Mouse (Mus musculus): ENCODE data around the gene Chat. TPM values are rescaled to one million over a fixed set of nuclear protein-coding genes. Genes with fewer than 3 reads are reported as not detected.
"Not testable (repeated sequence)": the region's sequence is repeated elsewhere in the genome, so short reads cannot be mapped to it uniquely, and the experiment has no call there.

Gene Chat
- polyA plus RNA-seq, 1 experiment from 2014 or later: not detected

- Histone ChIP-seq H3K36me3 (no peaks in the 10 kb centered on the region), H3K4me1 (replicated peaks) (no peaks in the 10 kb centered on the region), H3K27ac (no peak overlapping the region), H3K9me3 (replicated peaks) (no peaks in the 10 kb centered on the region), H3K4me3 (replicated peaks) (no peak overlapping the region), H3K27me3 (0 out of 2 replicates have a peak, but pooled peaks cover 4% of the 10 kb centered on the region), H3K4me2 (no peak overlapping the region), H3K9ac (no peak overlapping the region)
- ATAC-seq (ENCODE audit: low read depth) (no peak), DNase-seq (no peak)
- WGBS (ENCODE audit: insufficient replicate concordance): 53% methylated on average over 6 of the region's 6 CpGs
Observed at GRCm38 (mm10) chr14:32446989-32447388, 18.8 kb downstream of the Chat start.

GRCm38 (mm10) chr14:32443446-32443845, 22.3 kb downstream of the Chat start:
- Histone ChIP-seq H3K36me3 (no peaks in the 10 kb centered on the region), H3K9ac (no peak overlapping the region), H3K27ac (no peak overlapping the region), H3K4me3 (replicated peaks) (no peak overlapping the region), H3K4me1 (replicated peaks) (no peaks in the 10 kb centered on the region), H3K4me2 (no peak overlapping the region), H3K9me3 (replicated peaks) (no peaks in the 10 kb centered on the region), H3K27me3 (0 out of 2 replicates have a peak, but pooled peaks cover 7% of the 10 kb centered on the region)
- no peak for ATAC-seq (ENCODE audit: low read depth)
- 31% methylated on average over 8 of the region's 8 CpGs for WGBS (ENCODE audit: insufficient replicate concordance)
- DNase-seq: no peak

- no peak overlapping the region for H3K4me2 ChIP-seq
- no peaks in the 10 kb centered on the region for H3K9me3 ChIP-seq (replicated peaks)
- ATAC-seq (ENCODE audit: low read depth): no peak
- 0 out of 2 replicates have a peak, but pooled peaks cover 7% of the 10 kb centered on the region for H3K27me3 ChIP-seq
- 23% methylated on average over 3 of the region's 3 CpGs for WGBS (ENCODE audit: insufficient replicate concordance)
- no peak for DNase-seq
- no peak overlapping the region for H3K9ac ChIP-seq
- no peak overlapping the region for H3K27ac ChIP-seq
- no peak overlapping the region for H3K4me3 ChIP-seq (replicated peaks)
- H3K36me3 ChIP-seq: no peaks in the 10 kb centered on the region
- H3K4me1 ChIP-seq (replicated peaks): no peaks in the 10 kb centered on the region
Observed at GRCm38 (mm10) chr14:32439744-32440143, 26.0 kb downstream of the Chat start.

- H3K36me3 ChIP-seq: no peaks in the 10 kb centered on the region
- H3K9ac ChIP-seq: no peak overlapping the region
- H3K4me3 ChIP-seq (replicated peaks): no peak overlapping the region
- 40% methylated on average over 5 of the region's 5 CpGs for WGBS (ENCODE audit: insufficient replicate concordance)
- no peak overlapping the region for H3K4me2 ChIP-seq
- no peak for DNase-seq
- H3K27ac ChIP-seq: no peak overlapping the region
- H3K27me3 ChIP-seq: 0 out of 2 replicates have a peak, but pooled peaks cover 7% of the 10 kb centered on the region
- H3K9me3 ChIP-seq (replicated peaks): no peaks in the 10 kb centered on the region
- ATAC-seq (ENCODE audit: low read depth): no peak
- no peaks in the 10 kb centered on the region for H3K4me1 ChIP-seq (replicated peaks)
Observed at GRCm38 (mm10) chr14:32439316-32439715, 26.5 kb downstream of the Chat start.

- Histone ChIP-seq H3K9ac (no peak overlapping the region), H3K4me1 (replicated peaks) (no peaks in the 10 kb centered on the region), H3K4me3 (replicated peaks) (no peak overlapping the region), H3K9me3 (replicated peaks) (no peaks in the 10 kb centered on the region), H3K36me3 (no peaks in the 10 kb centered on the region), H3K4me2 (no peak overlapping the region), H3K27me3 (0 out of 2 replicates have a peak, but pooled peaks cover 3% of the 10 kb centered on the region), H3K27ac (no peak overlapping the region)
- ATAC-seq (ENCODE audit: low read depth) (no peak), DNase-seq (no peak)
- WGBS (ENCODE audit: insufficient replicate concordance): 44% methylated on average over 5 of the region's 5 CpGs
Observed at GRCm38 (mm10) chr14:32437352-32437793, 28.4 kb downstream of the Chat start.

- no peak for ATAC-seq (ENCODE audit: low read depth)
Observed at GRCm38 (mm10) chr14:32429030-32429602, 36.7 kb downstream of the Chat start.

GRCm38 (mm10) chr14:32423946-32424345, 41.8 kb downstream of the Chat start:
- ATAC-seq (ENCODE audit: low read depth) (no peak), DNase-seq (no peak)
- WGBS (ENCODE audit: insufficient replicate concordance): 70% methylated on average over 7 of the region's 7 CpGs

More at GRCm38 (mm10) chr14:32429030-32429602, 36.7 kb downstream of the Chat start:
- Histone ChIP-seq H3K9ac (no peak overlapping the region), H3K36me3 (no peaks in the 10 kb centered on the region), H3K9me3 (replicated peaks) (no peaks in the 10 kb centered on the region), H3K27me3 (no peaks in the 10 kb centered on the region), H3K4me1 (replicated peaks) (no peaks in the 10 kb centered on the region), H3K4me3 (replicated peaks) (no peak overlapping the region), H3K27ac (no peak overlapping the region), H3K4me2 (no peak overlapping the region)
- no peak for DNase-seq
- 41% methylated on average over 8 of the region's 8 CpGs for WGBS (ENCODE audit: insufficient replicate concordance)

GRCm38 (mm10) chr14:32418747-32419146, 47.0 kb downstream of the Chat start:
- H3K9me3 ChIP-seq (replicated peaks): no peaks in the 10 kb centered on the region
- H3K4me1 ChIP-seq (replicated peaks): no peaks in the 10 kb centered on the region
- no peak overlapping the region for H3K27ac ChIP-seq
- H3K27me3 ChIP-seq: no peaks in the 10 kb centered on the region
- ATAC-seq (ENCODE audit: low read depth) (no peak), DNase-seq (no peak)
- no peak overlapping the region for H3K4me2 ChIP-seq
- no peaks in the 10 kb centered on the region for H3K36me3 ChIP-seq
- WGBS (ENCODE audit: insufficient replicate concordance): 75% methylated on average over 11 of the region's 11 CpGs
- no peak overlapping the region for H3K9ac ChIP-seq
- no peak overlapping the region for H3K4me3 ChIP-seq (replicated peaks)

More at GRCm38 (mm10) chr14:32423946-32424345, 41.8 kb downstream of the Chat start:
- H3K4me2 ChIP-seq: no peak overlapping the region
- no peaks in the 10 kb centered on the region for H3K4me1 ChIP-seq (replicated peaks)
- no peak overlapping the region for H3K9ac ChIP-seq
- H3K4me3 ChIP-seq (replicated peaks): no peak overlapping the region
- H3K9me3 ChIP-seq (replicated peaks): no peaks in the 10 kb centered on the region
- no peak overlapping the region for H3K27ac ChIP-seq
- no peaks in the 10 kb centered on the region for H3K36me3 ChIP-seq
- no peaks in the 10 kb centered on the region for H3K27me3 ChIP-seq

- H3K4me1 ChIP-seq (replicated peaks): no peaks in the 10 kb centered on the region
- no peaks in the 10 kb centered on the region for H3K9me3 ChIP-seq (replicated peaks)
- H3K36me3 ChIP-seq: no peaks in the 10 kb centered on the region
- H3K9ac ChIP-seq: no peak overlapping the region
- ATAC-seq (ENCODE audit: low read depth): no peak
- no peak for DNase-seq
- H3K4me3 ChIP-seq (replicated peaks): no peak overlapping the region
- H3K27me3 ChIP-seq: no peaks in the 10 kb centered on the region
- H3K4me2 ChIP-seq: no peak overlapping the region
- 67% methylated on average over 5 of the region's 5 CpGs for WGBS (ENCODE audit: insufficient replicate concordance)
- no peak overlapping the region for H3K27ac ChIP-seq
Observed at GRCm38 (mm10) chr14:32412075-32412474, 53.7 kb downstream of the Chat start.

- no peak overlapping the region for H3K9ac ChIP-seq
- no peaks in the 10 kb centered on the region for H3K36me3 ChIP-seq
Observed at GRCm38 (mm10) chr14:32410084-32410483, 55.7 kb downstream of the Chat start.

GRCm38 (mm10) chr14:32405399-32405798, 60.4 kb downstream of the Chat start:
- not testable (repeated sequence) for H3K27ac ChIP-seq; H3K9me3 ChIP-seq (replicated peaks); H3K4me1 ChIP-seq (replicated peaks); H3K9ac ChIP-seq; H3K27me3 ChIP-seq; ATAC-seq (ENCODE audit: low read depth); H3K36me3 ChIP-seq; H3K4me3 ChIP-seq (replicated peaks); H3K4me2 ChIP-seq; DNase-seq
- 24% methylated on average over 1 of the region's 1 CpGs for WGBS (ENCODE audit: insufficient replicate concordance)

More at GRCm38 (mm10) chr14:32410084-32410483, 55.7 kb downstream of the Chat start:
- WGBS (ENCODE audit: insufficient replicate concordance): 80% methylated on average over 5 of the region's 5 CpGs
- Histone ChIP-seq H3K27me3 (no peaks in the 10 kb centered on the region), H3K27ac (no peak overlapping the region), H3K4me2 (no peak overlapping the region), H3K9me3 (replicated peaks) (no peaks in the 10 kb centered on the region), H3K4me1 (replicated peaks) (no peaks in the 10 kb centered on the region), H3K4me3 (replicated peaks) (no peak overlapping the region)
- DNase-seq (no peak), ATAC-seq (ENCODE audit: low read depth) (no peak)

GRCm38 (mm10) chr14:32388196-32388595, 77.6 kb downstream of the Chat start, which contains the start of gene 1700024G13Rik:
Gene 1700024G13Rik (minus strand): TSS chr14:32388391.
- Histone ChIP-seq H3K4me2 (no peak within 1 kb of the TSS), H3K4me1 (replicated peaks) (no peaks in the 10 kb centered on the region), H3K9me3 (replicated peaks) (no peaks in the 10 kb centered on the region), H3K27ac (no peak within 1 kb of the TSS), H3K27me3 (peaks cover 3% of the 10 kb centered on the region; the same call in 1 of the 2 replicates), H3K36me3 (no peaks in the 10 kb centered on the region), H3K9ac (no peak within 1 kb of the TSS), H3K4me3 (replicated peaks) (no peak within 1 kb of the TSS)
- 9% methylated on average over 13 of the region's 13 CpGs for WGBS (ENCODE audit: insufficient replicate concordance)
- ATAC-seq (ENCODE audit: low read depth): no peak
- peak; percentile 38 for DNase-seq

Measured in liver, embryonic 13.5 days (tissue).